27 mouse cellular contexts compared by ENCODE assay signal in the genomic region with DNA sequence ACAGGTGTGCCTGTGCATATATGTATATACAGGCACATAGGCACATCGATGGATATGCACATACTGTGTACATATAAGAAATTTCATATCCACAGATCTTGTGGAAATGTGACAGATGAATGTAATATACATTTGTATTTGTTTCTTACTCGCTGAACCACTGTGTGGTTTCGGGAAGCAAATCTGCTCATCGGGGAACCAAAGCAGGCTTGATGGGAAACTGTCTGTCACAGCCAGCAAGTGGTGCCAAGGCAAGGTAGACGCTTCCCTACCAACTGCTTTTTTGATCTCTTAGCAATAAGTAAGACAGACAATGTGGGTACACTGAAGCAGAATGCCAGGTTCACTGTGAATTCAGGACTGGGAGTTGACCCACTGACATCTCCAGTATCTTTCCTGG.
"Had no signal": no experiment of that assay in that cellular context is flagged by ENCODE, and none has a peak within 500 bp of the region (broad histone marks: within the 10 kb centered on the region; RNA-seq: fewer than 3 reads in every experiment).

No protein-coding gene starts in this region.

- H3K9ac ChIP-seq: heart, embryonic 12.5 days; hindbrain, embryonic 12.5 days; hindbrain, embryonic 14.5 days; intestine, embryonic 15.5 days; limb, embryonic 12.5 days; liver, embryonic 13.5 days; liver, embryonic 15.5 days; liver, postnatal 0 days had no signal

- H3K4me1 ChIP-seq: hindbrain, embryonic 10.5 days; hindbrain, embryonic 12.5 days; intestine, embryonic 15.5 days; limb, embryonic 10.5 days; limb, embryonic 12.5 days; liver, embryonic 13.5 days; liver, embryonic 15.5 days had no signal

- DNase-seq: gastrocnemius, adult 2 months; gastrocnemius, postnatal 10 days; gastrocnemius, postnatal 25 days; heart, adult 18-20 months; heart, postnatal 10 days; heart, postnatal 4 days; kidney, adult 18-20 months; kidney, adult 8-10 months; kidney, postnatal 10 days; kidney, postnatal 25 days; kidney, postnatal 4 days; liver; liver, embryonic 13.5 days; liver, postnatal 0 days had no signal

- H3K9me3 ChIP-seq: heart, embryonic 12.5 days; hindbrain, embryonic 10.5 days; hindbrain, embryonic 12.5 days; intestine, embryonic 15.5 days; limb, embryonic 10.5 days; limb, embryonic 12.5 days; liver, embryonic 15.5 days had no signal

- H3K27me3 ChIP-seq: heart, embryonic 12.5 days; hindbrain, embryonic 12.5 days; intestine, embryonic 15.5 days; limb, embryonic 12.5 days; liver, embryonic 13.5 days; liver, embryonic 15.5 days had no signal

- H3K27ac ChIP-seq: gastrocnemius, adult 2 months; hindbrain, embryonic 10.5 days; hindbrain, embryonic 12.5 days; hindbrain, embryonic 14.5 days; intestine, embryonic 15.5 days; layer of hippocampus, adult 2 months; left cerebral cortex, adult 2 months; limb, embryonic 10.5 days; limb, embryonic 12.5 days; liver, embryonic 13.5 days; liver, embryonic 15.5 days had no signal

- H3K4me2 ChIP-seq: heart, embryonic 12.5 days; hindbrain, embryonic 12.5 days; hindbrain, embryonic 14.5 days; intestine, embryonic 15.5 days; limb, embryonic 12.5 days; liver, embryonic 11.5 days; liver, embryonic 13.5 days; liver, embryonic 15.5 days had no signal

- H3K4me3 ChIP-seq: gastrocnemius, adult 2 months; heart, embryonic 12.5 days; hindbrain, embryonic 10.5 days; hindbrain, embryonic 12.5 days; intestine, embryonic 15.5 days; layer of hippocampus, adult 2 months; left cerebral cortex, adult 2 months; limb, embryonic 10.5 days; limb, embryonic 12.5 days; liver, embryonic 13.5 days; liver, embryonic 15.5 days had no signal

- H3K36me3 ChIP-seq: heart, embryonic 12.5 days; hindbrain, embryonic 10.5 days; hindbrain, embryonic 12.5 days; intestine, embryonic 15.5 days; limb, embryonic 10.5 days; limb, embryonic 12.5 days; liver, embryonic 13.5 days; liver, embryonic 15.5 days had no signal

- ATAC-seq: inflammation-experienced regulatory T-cells, adult 6 months; intestine, embryonic 15.5 days; intestine, postnatal 0 days; liver, postnatal 0 days had no signal
